Mouse (Mus musculus) ES-E14 (cell line): Measurements from ENCODE around the gene 1700069L16Rik. TPM values are rescaled to one million over a fixed set of nuclear protein-coding genes. Genes with fewer than 3 reads are reported as not detected.
A peak's percentile ranks its signal among the peaks of the same experiment; 100 is the strongest.

Experiments used
- DNase-seq: peaks from one replicate; pipeline ENCODE4 v3.0.0-alpha.2; 2013; ENCODE audit warnings: low read depth, low spot score
- H3K27ac ChIP-seq: 2 replicates; pipeline ENCODE4 v1.5.1; 2012; ENCODE audit warnings: low read depth, mild to moderate bottlenecking, low read length, moderate library complexity, mixed read lengths; ENCODE audit not compliant: poor library complexity, insufficient read depth, severe bottlenecking
- H3K36me3 ChIP-seq: 2 replicates; pipeline ENCODE4 v1.6.1; 2012; ENCODE audit warnings: mild to moderate bottlenecking, low read length, moderate library complexity, mixed read lengths; ENCODE audit not compliant: control insufficient read depth, poor library complexity, insufficient read depth, severe bottlenecking
- H3K4me1 ChIP-seq, 2 experiments: fragments of 150-350 bp in 1 of 2; sonication (generic) in 1 of 2; 2 replicates each; pipeline ENCODE4 v1.6.1; 2012; ENCODE audit warnings: low read length in 2 of 2, mild to moderate bottlenecking in 1 of 2, mixed read lengths in 1 of 2; ENCODE audit not compliant: control insufficient read depth in 2 of 2, insufficient read depth in 2 of 2, poor library complexity in 1 of 2
- H3K4me3 ChIP-seq, 2 experiments: fragments of 150-350 bp in 1 of 2; sonication (generic) in 1 of 2; 2 replicates each; pipeline ENCODE4 v1.5.1; 2012; ENCODE audit warnings: low read length in 2 of 2, low read depth in 1 of 2, mild to moderate bottlenecking in 1 of 2, mixed read lengths in 1 of 2; ENCODE audit not compliant: insufficient read depth in 1 of 2, poor library complexity in 1 of 2, severe bottlenecking in 1 of 2
- H3K9ac ChIP-seq: 2 replicates; pipeline ENCODE4 v1.6.1; 2012; ENCODE audit warnings: low read depth, mild to moderate bottlenecking, low read length, mixed read lengths; ENCODE audit not compliant: poor library complexity, insufficient read depth, severe bottlenecking
- H3K9me3 ChIP-seq: fragments of 150-350 bp; sonication (generic); 2 replicates; pipeline ENCODE4 v1.6.1; 2012; ENCODE audit warnings: low read depth, mild to moderate bottlenecking, low read length; ENCODE audit not compliant: control insufficient read depth, insufficient read depth
- CHD2 ChIP-seq: IDR thresholded peaks from 2 replicates; pipeline ENCODE4 v1.6.1; 2014; ENCODE audit warnings: mild to moderate bottlenecking, low read depth, low read length, inconsistent platforms
- HCFC1 ChIP-seq: IDR thresholded peaks from 2 replicates; pipeline ENCODE4 v1.6.1; 2012; ENCODE audit warnings: low read length, inconsistent platforms, borderline replicate concordance; ENCODE audit not compliant: insufficient read depth
- MAFK ChIP-seq: IDR thresholded peaks from 2 replicates; pipeline ENCODE4 v1.6.1; 2014; ENCODE audit warnings: mild to moderate bottlenecking, low read depth, low read length, inconsistent platforms; ENCODE audit not compliant: insufficient read depth
- ZC3H11A ChIP-seq: IDR thresholded peaks from 2 replicates; pipeline ENCODE4 v1.6.1; 2012; ENCODE audit warnings: low read depth, mild to moderate bottlenecking, inconsistent platforms, low read length, borderline replicate concordance
- ZNF384 ChIP-seq: IDR thresholded peaks from 2 replicates; pipeline ENCODE4 v1.6.1; 2012; ENCODE audit warnings: low read depth, low read length, inconsistent platforms
- in situ Hi-C, 2 experiments: fragments of 600-800 bp; cut with MboI; formaldehyde crosslinking; loops; one replicate each; pipeline ENCODE4 v1.15.1; 2025; ENCODE audit warnings: low sequenced_read_pairs in 2 of 2, inconsistent platforms in 1 of 2; ENCODE audit not compliant: unreplicated experiment in 2 of 2
- total RNA-seq: library from RNA; depleted of rRNA; stranded (reverse); fragments of 300-350 nt; gene quantifications from 2 replicates; pipeline ENCODE4 v1.2.3, GENCODE M21; 2012; rRNA removed

1700069L16Rik gene
- total RNA-seq: not detected in 2 replicates

DNA sequence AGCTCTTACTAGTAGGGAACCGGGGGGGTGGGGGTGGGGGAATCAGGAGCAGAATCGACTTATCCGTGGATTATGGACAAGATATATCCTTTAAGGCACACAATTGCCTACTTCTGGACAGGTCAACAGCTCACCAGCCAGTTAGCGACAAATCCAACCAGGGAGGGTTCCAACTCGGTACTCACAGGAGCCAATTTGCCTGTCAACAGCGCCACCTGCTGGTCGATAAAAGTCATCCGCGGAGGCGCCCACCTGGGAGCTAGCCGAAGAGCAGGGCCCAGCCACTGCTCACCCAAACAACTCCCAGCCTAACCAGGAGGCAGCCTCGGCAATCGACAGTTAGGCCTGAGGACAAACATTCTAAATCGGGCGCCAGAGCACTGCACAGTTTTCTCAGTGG lies at the start of gene 1700069L16Rik:
Gene 1700069L16Rik, minus strand, starts transcription at position 327 of the 400 bp plus-strand sequence.
- no peak within 1 kb of the TSS for H3K4me3 ChIP-seq
- in situ Hi-C loops: loop anchor here (10.0 kb wide), 2 partner anchors 250 to 350 kb away; no protein-coding TSS in a partner anchor
- peaks cover 0 to 14% of the 10 kb centered on the region in 2 experiments; a peak in 2 of 4 replicates for H3K4me1 ChIP-seq
- H3K36me3 ChIP-seq: no peaks in the 10 kb centered on the region
- peak within 1 kb of the TSS; percentile 26; the same call in 1 of the 2 replicates for H3K27ac ChIP-seq
- TF ChIP-seq CHD2: no peak
- TF ChIP-seq ZC3H11A: peak; percentile 87
- no peak for TF ChIP-seq HCFC1
- TF ChIP-seq MAFK: no peak
- no peak for TF ChIP-seq ZNF384
- H3K9ac ChIP-seq: 0 out of 2 replicates have a peak within 1 kb of the TSS, but pooled peaks have one; percentile 2
- peak; percentile 88 for DNase-seq
- no peaks in the 10 kb centered on the region for H3K9me3 ChIP-seq

DNA sequence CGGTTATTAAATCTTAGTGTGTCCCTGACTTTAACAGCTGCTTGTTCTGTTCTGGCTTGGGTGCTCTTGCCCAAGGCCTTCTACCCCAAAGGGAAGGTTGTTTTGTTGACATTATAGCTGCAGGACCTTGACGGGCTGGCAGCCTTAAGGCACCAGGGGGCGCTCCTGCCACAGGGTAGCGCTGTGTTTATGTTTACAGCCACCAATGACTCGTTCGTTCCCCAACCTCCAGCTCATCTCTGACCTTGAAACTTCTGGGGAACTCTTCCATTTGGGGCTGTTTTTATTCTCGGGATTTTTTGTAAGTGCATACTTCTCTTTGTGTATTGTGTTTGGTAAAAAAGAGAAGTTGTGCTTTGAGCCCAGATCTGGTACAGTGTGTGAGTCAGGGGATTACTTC lies 49.1 kb upstream of the 1700069L16Rik start:
- TF ChIP-seq CHD2 (no peak), HCFC1 (0 out of 2 replicates have a peak, but pooled peaks have one; percentile 36), ZNF384 (no peak), MAFK (no peak), ZC3H11A (peak; percentile 84)
- Histone ChIP-seq H3K4me1 (peaks cover 2% of the 10 kb centered on the region in 2 experiments; a peak in 3 of 4 replicates), H3K27ac (no peak overlapping the region), H3K9me3 (no peaks in the 10 kb centered on the region), H3K36me3 (peaks cover 26% of the 10 kb centered on the region), H3K4me3 (peak overlapping the region; percentile 80 to 97; a peak in 3 of 4 replicates), H3K9ac (0 out of 2 replicates have a peak overlapping the region, but pooled peaks have one; percentile 83)
- peak; percentile 75 for DNase-seq
- in situ Hi-C loops: no loop called here

DNA sequence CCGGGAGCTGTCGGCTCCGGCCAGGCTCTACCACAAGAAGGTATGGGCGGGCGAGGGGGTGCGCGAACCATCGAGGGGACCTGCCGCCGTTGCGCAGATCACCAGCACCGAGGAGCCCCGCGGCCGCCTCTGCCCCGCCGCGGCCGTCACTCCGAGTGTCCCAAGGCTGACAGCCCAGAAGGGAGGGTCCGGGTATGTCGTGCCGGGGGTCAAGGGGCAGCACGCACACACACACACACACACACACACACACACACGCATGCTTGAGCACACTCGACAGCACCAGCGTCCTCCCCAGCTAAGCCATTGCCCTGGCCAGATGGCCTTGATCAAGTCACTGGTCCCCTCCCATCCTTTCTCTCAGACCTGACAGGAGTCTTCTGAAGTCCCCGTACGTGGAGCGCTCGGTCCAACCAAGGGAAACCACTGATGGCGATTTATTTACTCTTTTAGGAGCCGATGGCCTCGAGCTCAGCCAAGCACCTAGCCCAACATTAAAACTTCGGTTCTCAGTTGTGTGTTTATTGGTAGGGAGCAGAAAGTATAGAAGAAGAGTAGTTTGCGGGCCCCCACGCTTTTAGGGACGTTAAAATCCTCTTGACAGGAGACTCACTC lies 48.4 kb upstream of the 1700069L16Rik start:
- peaks cover 32% of the 10 kb centered on the region for H3K36me3 ChIP-seq
- DNase-seq: no peak
- peaks cover 2 to 4% of the 10 kb centered on the region in 2 experiments; a peak in 3 of 4 replicates for H3K4me1 ChIP-seq
- H3K4me3 ChIP-seq: peak overlapping the region; percentile 80 to 97
- H3K9me3 ChIP-seq: no peaks in the 10 kb centered on the region
- peak overlapping the region; percentile 83 for H3K9ac ChIP-seq
- no peak overlapping the region for H3K27ac ChIP-seq
- in situ Hi-C loops: no loop called here
- TF ChIP-seq HCFC1 (no peak), CHD2 (no peak), ZNF384 (no peak), MAFK (no peak), ZC3H11A (no peak)

DNA sequence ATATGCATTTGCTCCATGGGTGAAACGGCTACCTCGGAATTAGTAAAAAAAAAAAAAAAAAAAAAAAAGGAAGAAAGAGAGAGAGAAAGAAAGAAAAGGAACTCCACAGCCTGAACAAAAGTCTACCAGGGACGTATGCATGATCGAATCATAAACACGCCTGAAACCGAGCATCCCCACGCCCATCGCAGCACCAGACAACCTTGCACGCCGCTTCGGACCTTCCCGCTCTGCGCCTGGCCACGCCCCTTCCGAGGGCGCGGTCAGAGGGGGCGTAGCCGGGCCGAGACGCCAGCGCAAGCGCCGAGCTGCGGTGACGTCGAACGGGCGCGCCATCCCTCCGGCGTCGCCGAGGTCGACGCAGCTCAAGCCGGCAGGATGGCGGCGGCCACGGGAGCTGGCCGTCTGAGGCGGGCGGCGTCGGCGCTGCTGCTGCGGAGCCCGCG lies 47.9 kb upstream of the 1700069L16Rik start, which contains the start of the genes Sart3 and Iscu:
Gene Sart3, minus strand, starts transcription at position 61 of the 446 bp plus-strand sequence.
Gene Iscu, plus strand, starts transcription at position 299 of the 446 bp plus-strand sequence.
- Histone ChIP-seq H3K36me3 (peaks cover 38% of the 10 kb centered on the region), H3K27ac (peak within 1 kb of the TSS; percentile 91), H3K9me3 (no peaks in the 10 kb centered on the region), H3K9ac (peak within 1 kb of the TSS; percentile 98), H3K4me3 (peak within 1 kb of the TSS; percentile 89 to 97), H3K4me1 (peaks cover 2 to 5% of the 10 kb centered on the region in 2 experiments; a peak in 3 of 4 replicates)
- in situ Hi-C loops: no loop called here
- peak; percentile 86 for DNase-seq
- TF ChIP-seq HCFC1 (peak; percentile 81), CHD2 (no peak), ZNF384 (peak; percentile 85), ZC3H11A (no peak), MAFK (no peak)
